Mouse (Mus musculus): ENCODE data around the gene Cldn7. TPM values are rescaled to one million over a fixed set of nuclear protein-coding genes. Genes with fewer than 3 reads are reported as not detected.

Cldn7 gene
- polyA plus RNA-seq, 1 experiment from 2014 or later, result 2.4 TPM

- Histone ChIP-seq H3K36me3 (ENCODE audit: control insufficient read depth, insufficient read depth, low read length) (no peaks in the 10 kb centered on the region), H3K9ac (ENCODE audit: low read depth, low read length) (no peak overlapping the region), H3K27me3 (ENCODE audit: control insufficient read depth, insufficient read depth, low read length) (peaks cover 43% of the 10 kb centered on the region), H3K4me2 (peak overlapping the region; percentile 99), H3K4me3 (ENCODE audit: low read depth, low read length) (peak overlapping the region; percentile 55), H3K9me3 (replicated peaks; ENCODE audit: control insufficient read depth, low read length) (no peaks in the 10 kb centered on the region), H3K4me1 (ENCODE audit: control insufficient read depth, insufficient read depth, low read length) (peaks cover 16% of the 10 kb centered on the region), H3K27ac (ENCODE audit: low read depth, low read length) (no peak overlapping the region)
- WGBS (ENCODE audit: insufficient replicate concordance), result 48% methylated on average over 9 of the region's 9 CpGs
- ATAC-seq (replicated peaks; ENCODE audit: insufficient number of reproducible peaks, low FRiP score, low TSS enrichment), result no peak
These were observed 27.7 kb upstream of the Cldn7 start for GRCm38 (mm10) chr11:69936714-69937347.

GRCm38 (mm10) chr11:69937385-69937784, 27.2 kb upstream of the Cldn7 start:
- Histone ChIP-seq H3K4me1 (ENCODE audit: control insufficient read depth, insufficient read depth, low read length) (peaks cover 16% of the 10 kb centered on the region), H3K9me3 (replicated peaks; ENCODE audit: control insufficient read depth, low read length) (no peaks in the 10 kb centered on the region), H3K9ac (ENCODE audit: low read depth, low read length) (no peak overlapping the region), H3K36me3 (ENCODE audit: control insufficient read depth, insufficient read depth, low read length) (no peaks in the 10 kb centered on the region), H3K4me2 (no peak overlapping the region; the same call in 1 of the 2 replicates), H3K27ac (ENCODE audit: low read depth, low read length) (no peak overlapping the region), H3K27me3 (ENCODE audit: control insufficient read depth, insufficient read depth, low read length) (peaks cover 43% of the 10 kb centered on the region), H3K4me3 (ENCODE audit: low read depth, low read length) (no peak overlapping the region)
- WGBS (ENCODE audit: insufficient replicate concordance), result 46% methylated on average over 4 of the region's 4 CpGs
- ATAC-seq (replicated peaks; ENCODE audit: insufficient number of reproducible peaks, low FRiP score, low TSS enrichment), result no peak

- no peak overlapping the region for H3K4me3 ChIP-seq (ENCODE audit: low read depth, low read length)
- no peak overlapping the region for H3K27ac ChIP-seq (ENCODE audit: low read depth, low read length)
- no peaks in the 10 kb centered on the region for H3K9me3 ChIP-seq (replicated peaks; ENCODE audit: control insufficient read depth, low read length)
- no peak overlapping the region for H3K9ac ChIP-seq (ENCODE audit: low read depth, low read length)
- no peak overlapping the region for H3K4me2 ChIP-seq
- ATAC-seq (replicated peaks; ENCODE audit: insufficient number of reproducible peaks, low FRiP score, low TSS enrichment), result no peak
- WGBS (ENCODE audit: insufficient replicate concordance), result 62% methylated on average over 5 of the region's 5 CpGs
- H3K4me1 ChIP-seq (ENCODE audit: control insufficient read depth, insufficient read depth, low read length), result peaks cover 16% of the 10 kb centered on the region
- H3K27me3 ChIP-seq (ENCODE audit: control insufficient read depth, insufficient read depth, low read length), result peaks cover 45% of the 10 kb centered on the region
- no peaks in the 10 kb centered on the region for H3K36me3 ChIP-seq (ENCODE audit: control insufficient read depth, insufficient read depth, low read length)
These were observed 26.7 kb upstream of the Cldn7 start for GRCm38 (mm10) chr11:69937834-69938233.

GRCm38 (mm10) chr11:69938401-69938979, 26.1 kb upstream of the Cldn7 start:
- Histone ChIP-seq H3K27me3 (ENCODE audit: control insufficient read depth, insufficient read depth, low read length) (peaks cover 45% of the 10 kb centered on the region), H3K4me2 (no peak overlapping the region), H3K9ac (ENCODE audit: low read depth, low read length) (no peak overlapping the region), H3K4me1 (ENCODE audit: control insufficient read depth, insufficient read depth, low read length) (peaks cover 16% of the 10 kb centered on the region), H3K4me3 (ENCODE audit: low read depth, low read length) (no peak overlapping the region), H3K36me3 (ENCODE audit: control insufficient read depth, insufficient read depth, low read length) (peaks cover 2% of the 10 kb centered on the region; the same call in 1 of the 2 replicates), H3K27ac (ENCODE audit: low read depth, low read length) (no peak overlapping the region), H3K9me3 (replicated peaks; ENCODE audit: control insufficient read depth, low read length) (no peaks in the 10 kb centered on the region)
- WGBS (ENCODE audit: insufficient replicate concordance), result 31% methylated on average over 9 of the region's 9 CpGs
- no peak for ATAC-seq (replicated peaks; ENCODE audit: insufficient number of reproducible peaks, low FRiP score, low TSS enrichment)

- peaks cover 16% of the 10 kb centered on the region for H3K4me1 ChIP-seq (ENCODE audit: control insufficient read depth, insufficient read depth, low read length)
- 55% methylated on average over 5 of the region's 5 CpGs for WGBS (ENCODE audit: insufficient replicate concordance)
- peaks cover 45% of the 10 kb centered on the region for H3K27me3 ChIP-seq (ENCODE audit: control insufficient read depth, insufficient read depth, low read length)
- no peaks in the 10 kb centered on the region for H3K9me3 ChIP-seq (replicated peaks; ENCODE audit: control insufficient read depth, low read length)
- peaks cover 2% of the 10 kb centered on the region for H3K36me3 ChIP-seq (ENCODE audit: control insufficient read depth, insufficient read depth, low read length)
- no peak overlapping the region for H3K27ac ChIP-seq (ENCODE audit: low read depth, low read length)
- H3K9ac ChIP-seq (ENCODE audit: low read depth, low read length), result no peak overlapping the region
- no peak overlapping the region for H3K4me3 ChIP-seq (ENCODE audit: low read depth, low read length)
- no peak overlapping the region for H3K4me2 ChIP-seq
- ATAC-seq (replicated peaks; ENCODE audit: insufficient number of reproducible peaks, low FRiP score, low TSS enrichment), result no peak
These were observed 25.4 kb upstream of the Cldn7 start for GRCm38 (mm10) chr11:69939181-69939580.

GRCm38 (mm10) chr11:69939731-69940130, 24.8 kb upstream of the Cldn7 start:
- H3K9ac ChIP-seq (ENCODE audit: low read depth, low read length), result no peak overlapping the region
- H3K36me3 ChIP-seq (ENCODE audit: control insufficient read depth, insufficient read depth, low read length), result peaks cover 6% of the 10 kb centered on the region
- peaks cover 16% of the 10 kb centered on the region for H3K4me1 ChIP-seq (ENCODE audit: control insufficient read depth, insufficient read depth, low read length)
- H3K27me3 ChIP-seq (ENCODE audit: control insufficient read depth, insufficient read depth, low read length), result peaks cover 47% of the 10 kb centered on the region
- no peak overlapping the region for H3K4me3 ChIP-seq (ENCODE audit: low read depth, low read length)
- ATAC-seq (replicated peaks; ENCODE audit: insufficient number of reproducible peaks, low FRiP score, low TSS enrichment), result no peak
- no peak overlapping the region for H3K4me2 ChIP-seq
- WGBS (ENCODE audit: insufficient replicate concordance), result 90% methylated on average over 17 of the region's 17 CpGs
- no peak overlapping the region for H3K27ac ChIP-seq (ENCODE audit: low read depth, low read length)
- H3K9me3 ChIP-seq (replicated peaks; ENCODE audit: control insufficient read depth, low read length), result no peaks in the 10 kb centered on the region

GRCm38 (mm10) chr11:69940962-69941361, 23.6 kb upstream of the Cldn7 start:
- Histone ChIP-seq H3K4me1 (ENCODE audit: control insufficient read depth, insufficient read depth, low read length) (peaks cover 10% of the 10 kb centered on the region), H3K27me3 (ENCODE audit: control insufficient read depth, insufficient read depth, low read length) (peaks cover 35% of the 10 kb centered on the region), H3K9ac (ENCODE audit: low read depth, low read length) (no peak overlapping the region), H3K27ac (ENCODE audit: low read depth, low read length) (no peak overlapping the region), H3K9me3 (replicated peaks; ENCODE audit: control insufficient read depth, low read length) (no peaks in the 10 kb centered on the region), H3K36me3 (ENCODE audit: control insufficient read depth, insufficient read depth, low read length) (peaks cover 11% of the 10 kb centered on the region), H3K4me3 (ENCODE audit: low read depth, low read length) (no peak overlapping the region), H3K4me2 (no peak overlapping the region)
- 76% methylated on average over 4 of the region's 4 CpGs for WGBS (ENCODE audit: insufficient replicate concordance)
- no peak for ATAC-seq (replicated peaks; ENCODE audit: insufficient number of reproducible peaks, low FRiP score, low TSS enrichment)

GRCm38 (mm10) chr11:69945216-69945615, 19.4 kb upstream of the Cldn7 start:
- H3K4me3 ChIP-seq (ENCODE audit: low read depth, low read length), result peak overlapping the region; percentile 64; the same call in 1 of the 2 replicates
- H3K4me2 ChIP-seq, result peak overlapping the region; percentile 92; the same call in 1 of the 2 replicates
- no peak overlapping the region for H3K9ac ChIP-seq (ENCODE audit: low read depth, low read length)
- H3K27me3 ChIP-seq (ENCODE audit: control insufficient read depth, insufficient read depth, low read length), result peaks cover 5% of the 10 kb centered on the region
- no peaks in the 10 kb centered on the region for H3K9me3 ChIP-seq (replicated peaks; ENCODE audit: control insufficient read depth, low read length)
- H3K4me1 ChIP-seq (ENCODE audit: control insufficient read depth, insufficient read depth, low read length), result peaks cover 13% of the 10 kb centered on the region; the same call in 1 of the 2 replicates
- ATAC-seq (replicated peaks; ENCODE audit: insufficient number of reproducible peaks, low FRiP score, low TSS enrichment), result no peak
- WGBS (ENCODE audit: insufficient replicate concordance), result 67% methylated on average over 13 of the region's 13 CpGs
- peaks cover 11% of the 10 kb centered on the region for H3K36me3 ChIP-seq (ENCODE audit: control insufficient read depth, insufficient read depth, low read length)
- no peak overlapping the region for H3K27ac ChIP-seq (ENCODE audit: low read depth, low read length)

All from heart, embryonic 11.5 days (tissue).